Mouse (Mus musculus) gastrocnemius, postnatal 36 days (tissue): Measurements from ENCODE around the gene 0610010F05Rik. TPM values are rescaled to one million over a fixed set of nuclear protein-coding genes. Genes with fewer than 3 reads are reported as not detected.

Experiments used
- DNase-seq, 2 experiments: peaks; one replicate each; pipeline ENCODE4 v3.0.0; 2022
- intact Hi-C: fragments of 180-260 bp; cut with DNase I; formaldehyde crosslinking; loops from one replicate; pipeline ENCODE4 v1.15.1; 2025
- long read RNA-seq, 2 experiments: library from polyadenylated mRNA; stranded (forward); transcript quantifications; one replicate each; pipeline ENCODE4 v2.0.0; 2021
- total RNA-seq, 2 experiments: library from RNA; stranded (reverse); gene quantifications; 2 replicates each; pipeline ENCODE4 v1.2.3; 2021

The 0610010F05Rik gene
- total RNA-seq, result 10 to 100 TPM; 11.4 to 14.4 TPM
- long read RNA-seq, experiment 1, full-length matches to known transcripts, result 9 of 14 reads
- long read RNA-seq, experiment 1, partial matches to known transcripts, result 2 of 14 reads
- long read RNA-seq, experiment 1, other reads (novel, unspliced or antisense), result 3 of 14 reads
- long read RNA-seq, experiment 2, full-length matches to known transcripts, result 8 of 18 reads
- long read RNA-seq, experiment 2, partial matches to known transcripts, result 5 of 18 reads
- long read RNA-seq, experiment 2, other reads (novel, unspliced or antisense), result 5 of 18 reads

GRCm38 (mm10) chr11:23632945-23633878, at the start of gene 0610010F05Rik:
TSS of gene 0610010F05Rik (minus strand) at chr11:23633639.
- peak; percentile 70 to 80 for DNase-seq
- intact Hi-C loops, result loop anchor here (2.0 kb wide), 1 partner anchor 32 kb away; the partner anchor contains the start of genes Pex13 and Pus10

GRCm38 (mm10) chr11:23682561-23682960, 49.1 kb upstream of the 0610010F05Rik start:
- intact Hi-C loops, result no loop called here
- DNase-seq, result no peak

GRCm38 (mm10) chr11:23680435-23680950, 47.1 kb upstream of the 0610010F05Rik start:
- intact Hi-C loops, result no loop called here
- DNase-seq, result peak in 1 of 2 experiments; percentile 13

DNA sequence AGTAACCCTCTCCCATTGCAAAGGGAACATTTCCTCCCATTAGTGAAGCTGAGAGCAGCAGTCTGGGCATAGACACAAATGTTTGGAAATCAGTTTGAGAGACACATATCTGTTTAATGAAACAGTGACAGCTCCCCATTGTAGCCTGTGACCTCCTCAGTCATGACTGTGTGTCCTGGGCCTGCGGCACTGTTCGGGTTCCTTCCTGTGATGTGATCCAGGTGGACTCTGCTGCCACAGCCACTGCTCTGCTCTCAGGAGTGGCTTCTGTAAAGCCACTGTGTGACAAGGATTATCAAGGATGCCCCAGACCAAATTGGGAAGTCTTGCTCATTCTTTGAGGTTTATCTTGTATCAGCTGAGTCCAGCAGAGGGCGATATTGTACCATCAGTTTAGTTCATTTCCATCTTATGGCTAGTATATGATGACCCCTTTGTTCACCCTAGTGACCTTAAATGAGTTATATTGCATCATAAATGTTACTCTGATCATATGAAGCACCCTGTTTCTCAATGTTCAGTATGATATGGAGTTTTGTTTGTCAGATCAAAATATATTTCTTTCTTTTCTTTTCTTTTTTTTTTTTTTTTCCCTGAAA, 45.7 kb upstream of the 0610010F05Rik start:
- intact Hi-C loops, result loop anchor here (5.0 to 10.0 kb wide), 2 partner anchors 176 to 273 kb away; no protein-coding TSS in a partner anchor
- DNase-seq, result peak in 1 of 2 experiments; percentile 15

- DNase-seq, result no peak
- intact Hi-C loops, result loop anchor here (5.0 to 10.0 kb wide), 2 partner anchors 179 to 276 kb away; no protein-coding TSS in a partner anchor
Observed at GRCm38 (mm10) chr11:23676100-23676499, 42.7 kb upstream of the 0610010F05Rik start.

DNA sequence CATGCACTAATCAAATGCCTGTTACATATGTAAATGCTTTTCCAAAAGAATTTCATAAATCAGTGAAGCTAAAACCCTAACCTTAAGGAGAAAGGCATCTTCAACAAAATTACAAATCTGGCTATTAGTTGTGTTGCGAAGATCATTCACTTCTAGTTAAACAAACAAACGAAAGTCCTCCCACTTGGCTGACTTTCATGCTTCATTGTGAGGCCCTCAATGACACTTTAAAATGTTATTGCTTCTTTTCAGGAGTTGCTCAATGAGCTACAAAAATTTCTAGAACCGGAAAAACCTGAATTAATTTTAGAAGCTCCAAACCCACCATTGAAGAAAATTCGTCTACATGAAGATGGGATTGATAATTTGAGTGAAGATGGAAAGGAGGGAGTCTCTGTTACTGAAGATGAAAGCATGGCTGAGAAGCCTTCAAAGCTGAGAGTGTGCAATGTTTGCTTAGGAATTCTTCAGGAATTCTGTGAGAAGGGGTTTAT, 38.9 kb upstream of the 0610010F05Rik start:
- no peak for DNase-seq
- intact Hi-C loops, result loop anchor here (10.0 kb wide), 1 partner anchor 182 kb away; no protein-coding TSS in a partner anchor

DNA sequence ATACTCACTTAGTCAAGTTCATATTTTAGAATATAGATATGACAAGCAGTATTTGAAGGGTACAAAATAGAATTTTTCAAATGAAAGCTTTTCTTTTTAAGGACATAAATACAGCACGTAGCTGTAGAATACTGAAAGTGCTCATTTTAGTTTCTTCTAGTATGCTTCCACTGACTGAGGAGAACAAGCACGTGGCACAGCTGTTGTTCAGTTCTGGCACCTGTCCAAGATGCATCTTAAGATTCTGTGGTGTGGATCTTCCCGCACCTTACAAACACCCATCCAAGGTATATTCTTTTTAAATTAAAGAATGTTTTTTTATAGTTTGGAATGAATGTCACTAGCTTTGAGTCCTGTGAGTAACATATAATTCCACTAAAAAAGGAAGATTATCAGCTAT, 33.7 kb upstream of the 0610010F05Rik start:
- no peak for DNase-seq
- intact Hi-C loops, result no loop called here

DNA sequence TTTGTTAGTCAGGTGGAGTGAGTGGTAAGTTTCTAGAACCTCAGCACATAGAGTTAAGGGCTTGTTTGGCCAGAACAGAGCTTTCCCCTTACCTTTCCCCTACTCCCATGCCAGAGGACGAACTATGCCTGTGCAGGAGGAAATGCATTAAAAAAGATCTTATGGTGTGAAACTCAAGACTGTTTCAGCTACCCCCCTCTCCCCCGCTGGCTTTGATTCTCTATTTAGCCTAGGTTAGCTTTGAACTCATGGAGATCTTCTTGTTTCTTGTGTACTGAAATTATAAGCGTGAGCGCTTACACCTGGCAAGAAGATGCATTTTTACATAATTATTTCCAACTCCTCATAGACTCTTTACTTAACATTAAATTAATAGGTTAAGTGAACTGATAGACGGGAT, 33.1 kb upstream of the 0610010F05Rik start:
- no peak for DNase-seq
- intact Hi-C loops, result no loop called here

DNA sequence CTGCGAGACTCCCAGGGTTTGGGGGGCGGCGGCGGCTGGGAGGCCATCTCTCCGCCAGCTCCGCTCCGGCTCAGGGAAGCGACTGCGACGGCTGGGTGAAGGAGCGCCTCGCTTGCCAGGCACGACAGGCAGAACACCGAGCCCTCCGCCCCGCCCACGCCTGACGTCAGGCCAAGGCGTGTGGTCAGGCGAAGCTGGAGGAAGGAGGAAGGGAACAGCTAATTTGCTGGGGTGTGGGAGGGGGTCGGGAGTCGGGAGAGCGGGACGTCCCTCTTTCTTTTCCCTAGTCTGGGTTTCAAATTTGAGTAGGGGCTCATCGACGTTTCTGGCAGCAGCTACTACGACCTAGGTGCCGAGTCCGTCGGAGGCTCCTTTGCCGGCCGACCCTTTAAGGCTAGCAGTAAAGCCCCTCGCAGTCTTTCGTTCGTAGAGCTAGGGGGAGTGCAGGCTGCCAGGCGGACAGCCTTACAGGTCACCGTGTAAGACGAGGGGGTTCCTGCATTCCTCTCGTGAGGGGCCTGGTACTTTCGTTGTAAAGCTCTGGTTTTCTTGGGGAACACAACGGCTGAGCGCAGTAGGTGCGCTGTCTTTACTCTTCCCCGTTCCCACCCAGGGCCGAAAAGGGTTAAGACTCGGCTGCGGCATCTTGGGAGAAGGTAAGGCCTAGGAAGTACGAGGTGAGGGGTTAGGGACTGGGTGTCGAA, 32.5 kb upstream of the 0610010F05Rik start, which contains the start of gene Pex13:
Pex13 (minus strand) TSS at position 162 of the 704 bp plus-strand sequence.
- intact Hi-C loops, result loop anchor here (2.0 kb wide), 1 partner anchor 33 kb away; the partner anchor contains the start of gene 0610010F05Rik
- peak; percentile 88 for DNase-seq

GRCm38 (mm10) chr11:23665311-23665786, 31.9 kb upstream of the 0610010F05Rik start, which contains the start of gene Pus10:
TSS of gene Pus10 (plus strand) at chr11:23665674.
- DNase-seq, result no peak
- intact Hi-C loops, result loop anchor here (2.0 kb wide), 1 partner anchor 33 kb away; the partner anchor contains the start of gene 0610010F05Rik

GRCm38 (mm10) chr11:23664232-23664631, 30.8 kb upstream of the 0610010F05Rik start:
- no peak for DNase-seq
- intact Hi-C loops, result loop anchor here (2.0 kb wide), 1 partner anchor 31 kb away; the partner anchor contains the start of gene 0610010F05Rik

GRCm38 (mm10) chr11:23657791-23658190, 24.4 kb upstream of the 0610010F05Rik start:
- no peak for DNase-seq
- intact Hi-C loops, result no loop called here

DNA sequence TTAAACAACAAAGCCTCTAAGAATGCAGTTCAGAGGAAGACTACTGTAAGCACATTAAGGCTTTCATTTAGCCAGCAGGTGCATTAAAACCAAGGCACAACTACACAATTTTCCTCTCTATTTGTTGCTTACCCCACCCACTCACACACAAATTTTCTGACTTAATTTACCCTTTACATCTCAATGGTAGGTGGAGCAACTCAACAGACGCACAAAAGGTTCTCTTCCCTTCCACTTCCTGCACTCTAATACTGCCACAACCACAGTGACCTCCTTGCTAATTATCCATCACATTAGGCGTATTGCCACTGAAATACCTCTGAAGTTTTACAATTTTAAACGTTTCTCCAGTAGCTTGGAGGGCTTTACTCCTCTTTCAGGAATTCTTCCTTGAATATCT, 20.2 kb upstream of the 0610010F05Rik start:
- no peak for DNase-seq
- intact Hi-C loops, result no loop called here

DNA sequence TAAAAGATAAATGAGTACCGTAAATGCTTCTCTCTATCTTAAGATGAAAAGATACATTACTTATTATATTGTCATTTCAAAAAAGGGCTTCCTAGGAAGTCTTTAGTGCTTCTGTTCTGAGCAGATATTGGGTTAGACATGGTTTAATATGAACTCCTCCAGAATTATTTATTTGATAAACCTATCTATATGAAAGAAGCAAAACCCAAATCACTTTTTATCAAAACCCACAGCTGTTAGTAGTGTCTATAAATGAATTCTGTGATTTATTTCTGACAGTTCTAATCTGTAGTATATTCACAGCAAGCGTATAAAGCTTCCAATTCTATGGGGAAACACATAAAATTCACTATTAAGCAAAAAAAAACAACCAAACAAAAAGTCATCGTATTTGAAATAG, 14.4 kb upstream of the 0610010F05Rik start:
- intact Hi-C loops, result no loop called here

GRCm38 (mm10) chr11:23647431-23647830, 14.0 kb upstream of the 0610010F05Rik start:
- no peak for DNase-seq
- intact Hi-C loops, result no loop called here

More for the DNA sequence above, 14.4 kb upstream of the 0610010F05Rik start:
- DNase-seq, result no peak

DNA sequence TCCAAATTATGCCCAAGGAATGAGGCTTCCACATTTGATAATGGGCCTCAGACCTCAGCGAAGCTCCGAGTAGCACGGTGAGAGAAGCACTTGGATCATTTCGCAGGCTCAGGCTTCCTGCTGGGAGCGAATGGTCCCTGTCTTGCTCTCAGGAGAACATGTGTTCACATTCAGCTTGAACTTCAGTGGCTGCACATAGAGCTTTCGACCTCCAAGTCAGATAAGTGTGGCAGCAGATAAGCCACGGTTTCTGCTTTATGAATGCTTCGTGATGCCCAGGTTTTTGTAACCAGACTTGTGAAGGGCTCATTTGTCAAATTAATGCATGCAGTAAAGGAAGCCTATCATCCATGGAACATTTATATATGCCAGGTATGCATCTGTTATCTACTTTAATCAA, 1.1 kb upstream of the 0610010F05Rik start:
- no peak for DNase-seq
- intact Hi-C loops, result no loop called here

- DNase-seq, result no peak
- intact Hi-C loops, result loop anchor here (2.0 kb wide), 1 partner anchor 31 kb away; the partner anchor contains the start of genes Pex13 and Pus10
Observed at GRCm38 (mm10) chr11:23633879-23634215, 408 bp upstream of the 0610010F05Rik start.

DNA sequence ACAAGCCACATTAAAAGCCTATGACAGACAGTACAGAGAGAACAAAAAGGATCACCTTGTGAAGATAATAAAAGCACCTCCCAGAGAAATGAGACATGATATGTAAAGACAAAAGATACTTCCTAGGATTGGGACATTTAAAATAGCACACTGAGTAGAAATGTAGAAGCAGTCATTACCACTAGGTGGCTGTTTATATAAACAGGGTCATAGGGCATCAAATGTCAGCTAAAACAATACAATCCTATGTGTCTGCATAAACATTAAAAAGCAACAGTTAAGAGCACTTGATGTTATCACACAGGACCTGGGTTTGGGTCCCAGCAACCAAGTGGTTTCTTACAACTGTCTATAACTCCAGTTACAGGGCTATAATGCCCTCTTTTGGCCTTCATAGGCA, 2.8 kb downstream of the 0610010F05Rik start:
- intact Hi-C loops, result no loop called here
- DNase-seq, result no peak

DNA sequence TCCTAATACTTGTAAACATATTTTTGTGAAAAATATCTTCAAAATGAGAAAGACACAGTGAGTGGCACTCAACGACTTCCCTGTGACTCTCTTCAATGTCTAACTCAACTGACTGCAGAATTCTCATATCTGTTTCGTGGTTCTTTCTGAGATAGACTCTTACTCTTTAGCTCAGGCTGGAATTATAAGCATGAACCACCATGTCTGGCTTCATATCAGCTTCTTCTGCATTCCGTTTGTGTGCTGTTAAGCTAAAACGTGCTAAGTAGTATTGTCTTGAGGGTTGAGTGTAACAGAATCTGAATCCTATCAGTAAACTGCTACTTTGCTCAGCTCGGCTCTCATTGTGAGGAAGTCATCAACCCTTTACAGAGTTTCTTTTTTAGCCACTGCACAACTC, 14.4 kb downstream of the 0610010F05Rik start:
- intact Hi-C loops, result no loop called here
- no peak for DNase-seq
